Mouse (Mus musculus) mature B cell (primary cell): ENCODE results near the gene Cryzl2.

Experiments used
- in situ Hi-C: fragments of 300-500 bp; cut with MboI; formaldehyde crosslinking; loops from 2 replicates; pipeline ENCODE4 v1.14.3; 2019

Cryzl2 gene

GRCm38 (mm10) chr1:157470761-157471386 is 12.5 kb downstream of the Cryzl2 start:
- in situ Hi-C loops: no loop called here

- in situ Hi-C loops: no loop called here
Measured at GRCm38 (mm10) chr1:157472716-157473115, 14.3 kb downstream of the Cryzl2 start.

DNA sequence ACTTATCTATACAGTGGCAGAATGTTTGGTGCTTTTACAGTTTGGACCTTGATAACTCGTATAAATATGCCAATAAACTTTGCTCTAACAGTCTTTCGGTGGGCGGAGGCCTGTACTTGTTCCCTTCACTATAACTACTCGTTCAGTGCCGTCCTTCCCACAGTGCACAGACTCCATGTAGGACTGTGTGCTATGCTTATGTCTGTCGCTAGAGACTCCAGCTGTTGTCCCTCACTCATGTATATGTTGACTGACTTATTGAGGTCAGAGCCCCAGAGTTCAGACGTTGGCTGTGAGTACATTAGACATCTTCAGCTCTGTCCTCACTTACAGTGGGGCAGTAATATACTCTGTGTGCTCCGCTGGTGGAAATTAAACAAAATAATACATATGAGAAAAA is 16.5 kb downstream of the Cryzl2 start:
- in situ Hi-C loops: no loop called here

- in situ Hi-C loops: no loop called here
Measured at GRCm38 (mm10) chr1:157476231-157476630, 17.9 kb downstream of the Cryzl2 start.

GRCm38 (mm10) chr1:157480090-157480489 is 21.7 kb downstream of the Cryzl2 start:
- in situ Hi-C loops: no loop called here

DNA sequence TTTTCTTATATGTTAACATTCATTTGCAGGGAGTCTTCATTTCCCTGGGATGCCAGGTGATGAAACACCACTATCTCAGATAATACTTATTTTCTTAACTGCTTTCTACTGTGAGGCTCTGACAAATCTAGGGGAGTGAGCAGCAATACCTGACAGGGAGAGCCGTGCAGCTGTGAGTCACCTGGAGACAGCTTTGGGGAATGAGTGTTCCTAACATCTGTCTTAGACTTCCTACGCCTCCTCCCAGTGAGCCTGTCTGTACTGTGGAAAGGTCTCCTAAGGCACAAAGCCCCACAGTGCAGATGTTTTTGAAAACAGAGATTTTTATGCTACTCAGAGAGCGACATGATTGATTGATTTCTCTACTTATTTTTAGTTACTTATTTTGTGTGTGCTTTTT is 22.5 kb downstream of the Cryzl2 start:
- in situ Hi-C loops: no loop called here

DNA sequence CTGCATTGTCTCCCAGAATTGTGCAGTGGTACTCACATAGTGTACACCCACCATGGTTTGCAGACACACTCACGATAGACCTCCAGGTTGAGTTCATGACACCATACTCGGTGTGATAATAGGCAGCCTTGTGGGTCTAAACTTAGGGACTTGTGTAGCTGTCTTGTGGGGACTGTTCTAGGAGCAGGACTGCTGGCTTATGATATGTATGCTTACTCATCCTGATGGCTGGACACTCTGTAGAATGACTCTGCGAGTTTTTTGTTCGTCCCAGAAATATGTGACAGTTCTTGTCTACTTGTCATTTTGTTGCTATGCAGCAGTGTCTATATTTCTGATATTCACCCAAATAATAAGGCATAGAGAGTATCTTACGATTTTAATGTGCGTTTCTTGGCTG is 23.3 kb downstream of the Cryzl2 start:
- in situ Hi-C loops: no loop called here

GRCm38 (mm10) chr1:157484161-157484560 is 25.8 kb downstream of the Cryzl2 start:
- in situ Hi-C loops: no loop called here

DNA sequence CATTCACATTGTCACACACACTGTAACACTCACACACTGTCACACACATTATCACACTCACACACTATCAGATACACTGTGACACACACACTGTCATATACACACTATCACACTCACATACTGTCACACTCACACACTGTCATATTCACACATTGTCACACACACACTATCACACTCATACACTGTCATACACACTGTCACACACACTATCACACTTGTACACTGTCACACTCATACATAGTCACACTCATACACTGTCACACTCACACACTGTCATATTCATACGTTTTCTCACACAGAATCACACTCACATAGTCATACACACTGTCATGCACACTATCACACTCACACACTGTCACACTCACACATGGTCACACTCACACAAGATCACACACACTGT is 42.3 kb downstream of the Cryzl2 start:
- in situ Hi-C loops: no loop called here

DNA sequence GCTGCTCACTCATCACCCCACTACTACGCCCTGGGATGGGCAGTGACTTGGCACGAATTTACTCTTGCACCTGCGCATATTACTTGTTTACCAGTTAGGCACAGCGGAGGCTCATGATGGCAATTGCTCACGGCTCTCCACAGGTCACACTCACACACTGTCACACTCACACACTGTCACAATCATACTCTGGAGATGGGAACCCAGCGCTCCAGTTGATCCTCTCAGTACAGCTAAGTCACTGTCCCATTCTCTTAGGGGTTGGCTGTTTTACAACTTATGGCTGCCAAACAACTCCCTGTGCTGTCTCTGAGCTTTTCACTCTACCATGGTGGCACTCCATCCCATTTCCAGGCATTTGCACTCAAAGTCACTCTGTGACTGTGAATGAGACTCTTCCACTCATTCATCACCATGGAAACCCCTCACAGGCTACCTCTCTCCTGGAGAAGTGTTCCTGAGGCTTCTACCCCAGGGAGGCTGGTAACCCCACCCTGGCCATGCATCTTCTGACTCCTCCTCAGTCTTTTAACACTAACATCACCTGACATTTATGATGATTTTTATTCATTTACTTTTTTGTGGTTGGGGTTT is 43.1 kb downstream of the Cryzl2 start:
- in situ Hi-C loops: no loop called here

- in situ Hi-C loops: no loop called here
Measured at GRCm38 (mm10) chr1:157503071-157503470, 44.7 kb downstream of the Cryzl2 start.

DNA sequence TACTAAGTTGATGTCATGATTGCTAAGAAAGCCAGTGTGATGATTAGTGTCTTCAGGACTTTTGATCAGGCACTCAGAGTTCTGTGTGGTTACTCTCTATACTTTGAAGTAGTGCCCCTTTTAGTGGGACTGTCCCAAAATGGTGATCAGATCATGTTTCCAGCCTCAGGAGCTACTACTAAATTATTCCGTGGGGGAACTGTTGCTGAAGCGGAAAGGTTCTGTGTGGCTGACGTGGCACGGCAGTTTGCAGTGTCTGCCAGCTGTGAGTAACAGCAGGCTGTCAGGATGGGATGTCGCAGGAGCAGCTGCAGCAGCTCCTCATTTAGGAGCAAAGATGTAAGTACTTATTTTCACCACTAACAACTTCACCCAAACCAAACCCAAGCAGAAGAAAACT is 48.1 kb downstream of the Cryzl2 start, which contains the start of gene Sec16b:
TSS of gene Sec16b (plus strand) at position 207 of the 400 bp plus-strand sequence.
- in situ Hi-C loops: no loop called here

DNA sequence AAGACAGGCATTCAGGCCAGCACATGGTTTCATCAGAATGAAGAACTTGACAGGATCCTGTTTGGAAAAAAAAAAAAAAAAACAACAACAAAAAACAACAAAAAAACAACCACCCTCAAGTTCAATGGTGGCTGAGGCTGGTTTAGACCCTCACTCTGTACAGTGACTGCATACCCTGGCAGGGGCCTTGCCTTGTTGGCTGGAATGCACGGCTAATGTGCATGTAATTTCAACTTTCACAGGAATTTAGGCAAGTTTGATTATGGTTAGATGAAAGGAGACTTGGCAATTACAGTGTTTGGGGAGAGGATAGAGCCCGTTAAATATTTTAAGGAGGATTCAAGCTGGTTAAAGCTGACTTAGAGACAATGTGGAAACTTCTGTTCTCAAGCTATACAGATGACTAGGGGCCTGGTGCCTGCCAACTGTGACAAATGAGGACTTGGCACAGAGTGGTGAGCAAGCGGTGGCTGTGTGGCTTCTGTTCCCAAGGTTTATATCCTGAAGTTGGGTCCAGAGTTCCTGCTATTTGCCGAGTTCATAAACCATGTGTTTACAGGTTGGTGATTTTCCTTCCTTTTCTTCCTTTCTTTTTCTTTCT is 48.7 kb downstream of the Cryzl2 start:
- in situ Hi-C loops: no loop called here

GRCm38 (mm10) chr1:157507814-157508213 is 49.4 kb downstream of the Cryzl2 start:
- in situ Hi-C loops: no loop called here

GRCm38 (mm10) chr1:157512690-157513448 is 54.5 kb downstream of the Cryzl2 start:
- in situ Hi-C loops: no loop called here

GRCm38 (mm10) chr1:157513559-157513958 is 55.2 kb downstream of the Cryzl2 start:
- in situ Hi-C loops: no loop called here

DNA sequence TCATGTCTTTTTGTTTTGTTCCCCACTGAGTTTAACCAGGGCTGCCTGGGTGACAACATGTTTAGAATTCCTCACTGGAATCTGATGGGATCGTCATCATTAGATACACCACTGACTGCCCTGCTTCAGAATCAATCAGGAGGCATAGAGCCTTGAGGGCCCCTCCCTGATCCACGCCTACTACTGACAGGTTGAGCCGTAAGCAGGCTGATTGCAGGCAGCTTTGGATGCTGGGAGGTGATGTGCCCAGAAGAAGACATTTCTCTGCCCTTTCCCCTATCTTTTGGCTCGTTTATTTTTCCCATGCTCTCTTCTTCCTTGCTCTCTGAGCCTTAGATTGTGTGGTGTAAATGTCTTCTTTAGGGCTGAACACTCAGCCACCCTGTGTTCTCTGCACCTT is 55.9 kb downstream of the Cryzl2 start:
- in situ Hi-C loops: no loop called here

- in situ Hi-C loops: no loop called here
Measured at GRCm38 (mm10) chr1:157516838-157517808, 58.7 kb downstream of the Cryzl2 start.

GRCm38 (mm10) chr1:157518111-157518523 is 59.7 kb downstream of the Cryzl2 start:
- in situ Hi-C loops: no loop called here

DNA sequence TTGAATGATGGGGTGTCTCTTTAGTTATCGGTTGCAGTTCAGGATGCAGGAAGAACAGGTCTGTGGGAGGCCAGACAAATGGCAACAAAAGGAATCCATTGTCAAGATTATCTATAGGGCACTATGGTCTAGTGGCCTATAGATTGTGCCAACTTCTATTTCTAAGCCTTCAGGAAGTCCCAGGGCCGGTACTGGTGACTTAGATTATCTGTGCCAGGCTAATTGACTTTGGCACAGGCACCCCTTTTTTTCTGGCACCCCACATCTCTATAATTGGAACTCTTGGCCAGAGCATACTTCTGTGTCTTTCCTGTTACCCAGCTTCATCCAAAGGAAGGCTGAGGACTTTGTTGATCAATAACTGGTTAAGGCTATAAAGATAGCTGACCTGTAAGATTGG is 61.0 kb downstream of the Cryzl2 start:
- in situ Hi-C loops: no loop called here

- in situ Hi-C loops: no loop called here
Measured at GRCm38 (mm10) chr1:157522322-157522721, 63.9 kb downstream of the Cryzl2 start.
